Mouse (Mus musculus) layer of hippocampus, adult 6 months (tissue): Measurements from ENCODE around the gene Srrm4. TPM values are rescaled to one million over a fixed set of nuclear protein-coding genes. Genes with fewer than 3 reads are reported as not detected.

Source experiments
- long read RNA-seq, 2 experiments: library from polyadenylated mRNA; unstranded; transcript quantifications; one replicate each; pipeline ENCODE4 v2.0.0; 2019 to 2020
- polyA plus RNA-seq: library from polyadenylated mRNA; unstranded; fragments of <200 nt; fragmentation: Nextera tagmentation; gene quantifications from 2 replicates; pipeline ENCODE4 v1.2.3, GENCODE M21; 2021

Srrm4 gene
- polyA plus RNA-seq: 3.2 and 4.6 TPM in 2 replicates
- long read RNA-seq, experiment 1, partial matches to known transcripts: 5 of 10 reads
- long read RNA-seq, experiment 1, other reads (novel, unspliced or antisense): 4 of 10 reads
- long read RNA-seq, experiment 2, partial matches to known transcripts: 5 of 23 reads
- long read RNA-seq, experiment 2, other reads (novel, unspliced or antisense): 14 of 23 reads

DNA sequence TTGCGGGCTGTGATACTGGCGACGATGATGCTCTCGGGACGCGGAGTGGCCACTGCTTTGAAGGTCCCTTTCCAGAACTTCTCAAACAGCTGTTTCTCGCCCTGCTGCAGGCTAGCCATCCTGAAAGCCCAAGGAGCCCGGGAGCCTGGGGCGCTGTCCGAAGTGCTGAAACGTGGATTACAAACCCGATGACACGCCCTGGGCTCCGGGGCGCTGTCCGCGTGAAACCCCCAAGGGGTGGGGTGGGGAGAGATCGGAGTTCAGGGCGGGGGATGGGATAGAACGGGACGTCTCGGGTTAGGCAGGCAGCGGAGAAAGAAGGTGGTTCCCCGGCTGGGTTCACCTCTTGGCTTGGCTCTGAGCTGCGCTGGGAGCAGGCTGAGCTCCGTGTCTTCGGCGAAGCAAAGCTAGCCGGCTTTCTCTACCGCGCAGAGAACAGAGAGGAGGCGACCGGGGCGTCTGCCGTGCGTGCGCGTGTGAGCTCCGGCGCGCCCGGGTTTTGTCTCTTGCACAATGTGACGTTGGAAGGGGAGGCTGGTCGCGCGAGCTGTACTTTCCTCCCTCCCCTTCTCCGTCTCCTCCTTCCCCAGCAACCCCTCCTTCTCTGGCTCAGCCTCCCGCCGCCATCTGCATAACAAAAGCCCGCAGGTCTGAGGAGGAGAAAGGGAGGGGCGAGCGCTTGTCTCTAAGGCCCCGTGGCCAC lies at the start of gene Srrm4:
TSS of gene Srrm4 (minus strand) at position 472 of the 703 bp plus-strand sequence.

DNA sequence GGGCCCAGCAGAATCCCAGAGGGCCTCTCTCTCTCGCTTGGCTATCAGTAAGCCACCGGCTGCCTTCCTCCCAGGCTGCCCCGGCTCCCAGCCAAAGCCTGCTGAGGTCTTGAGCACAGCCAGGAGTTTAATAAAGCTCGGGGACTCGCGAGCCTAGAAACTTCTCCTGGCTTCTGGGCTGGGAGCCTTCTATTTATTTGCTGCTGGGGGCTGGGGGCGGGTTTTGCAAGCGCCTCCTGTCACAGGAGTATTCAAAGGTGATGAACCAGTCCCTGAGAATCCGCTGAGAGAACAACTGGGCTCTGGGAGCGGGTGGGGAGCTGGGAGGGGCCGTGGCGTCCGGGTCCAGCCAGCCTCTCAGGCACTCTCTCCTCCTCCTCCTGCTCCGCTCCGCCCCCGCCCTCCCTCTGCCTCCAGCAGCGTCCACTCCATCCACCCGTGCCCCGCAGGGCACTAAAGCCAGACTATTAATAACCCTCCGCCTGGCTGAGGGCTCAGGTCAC lies 168.9 kb downstream of the Srrm4 start, which contains the start of gene Hspb8:
TSS of gene Hspb8 (minus strand) at position 166 of the 503 bp plus-strand sequence.

Other genes starting within 250 kb of the Srrm4 start
- gene Hspb8, start 169.0 kb downstream of the Srrm4 start, polyA plus RNA-seq: 23.6 and 29.3 TPM in 2 replicates